Mouse (Mus musculus) MEL (cell line): ENCODE data around the gene Mecom.

Experiments used
- CTCF ChIP-seq, 3 experiments: IDR thresholded peaks in 2 of 3; conservative IDR thresholded peaks in 1 of 3; 2 replicates each; pipeline ENCODE4 v1.5.1; 2011 to 2012; ENCODE audit warnings: low read length in 3 of 3, low read depth in 2 of 3, mild to moderate bottlenecking in 2 of 3, improper control_type of control experiment in 1 of 3, inconsistent platforms in 1 of 3, mixed read lengths in 1 of 3, moderate library complexity in 1 of 3; ENCODE audit not compliant: control insufficient read depth in 1 of 3, insufficient read depth in 1 of 3, poor library complexity in 1 of 3, severe bottlenecking in 1 of 3
- EP300 ChIP-seq, 2 experiments: IDR thresholded peaks; 2 replicates each; pipeline ENCODE4 v1.6.1; 2011; ENCODE audit warnings: improper control_type of control experiment in 2 of 2, low read length in 2 of 2, low read depth in 1 of 2, mild to moderate bottlenecking in 1 of 2
- GABPA ChIP-seq: IDR thresholded peaks from 2 replicates; pipeline ENCODE4 v1.6.1; 2012; ENCODE audit warnings: low read depth, mild to moderate bottlenecking, inconsistent platforms, low read length, improper control_type of control experiment, moderate library complexity
- MAX ChIP-seq: IDR thresholded peaks from 2 replicates; pipeline ENCODE4 v1.6.1; 2011; ENCODE audit warnings: low read length, improper control_type of control experiment
- MAZ ChIP-seq: IDR thresholded peaks from 2 replicates; pipeline ENCODE4 v1.6.1; 2012; ENCODE audit warnings: low read depth, mild to moderate bottlenecking, inconsistent platforms, low read length, improper control_type of control experiment
- MYB ChIP-seq: IDR thresholded peaks from 2 replicates; pipeline ENCODE4 v1.6.1; 2011; ENCODE audit warnings: mild to moderate bottlenecking, low read depth, low read length, improper control_type of control experiment
- MYC ChIP-seq: IDR thresholded peaks from 2 replicates; pipeline ENCODE4 v1.6.1; 2011; ENCODE audit warnings: low read depth, mild to moderate bottlenecking, low read length, improper control_type of control experiment, moderate library complexity
- NRF1 ChIP-seq: IDR thresholded peaks from 2 replicates; pipeline ENCODE4 v1.6.1; 2014; ENCODE audit warnings: low read depth, mild to moderate bottlenecking, inconsistent platforms, low read length, improper control_type of control experiment, moderate library complexity; ENCODE audit not compliant: poor library complexity, insufficient read depth, severe bottlenecking
- TAL1 ChIP-seq: IDR thresholded peaks from 2 replicates; pipeline ENCODE4 v1.6.1; 2012; ENCODE audit warnings: mild to moderate bottlenecking, inconsistent platforms, low read length, moderate library complexity, mixed read lengths
- TCF12 ChIP-seq: IDR thresholded peaks from 2 replicates; pipeline ENCODE4 v1.6.1; 2014; ENCODE audit warnings: low read depth, mild to moderate bottlenecking, inconsistent platforms, low read length, improper control_type of control experiment, moderate library complexity
- USF1 ChIP-seq: IDR thresholded peaks from 2 replicates; pipeline ENCODE4 v1.6.1; 2014; ENCODE audit warnings: low read depth, mild to moderate bottlenecking, inconsistent platforms, low read length, improper control_type of control experiment, moderate library complexity
- ZC3H11A ChIP-seq: IDR thresholded peaks from 2 replicates; pipeline ENCODE4 v1.6.1; 2012; ENCODE audit warnings: low read depth, mild to moderate bottlenecking, inconsistent platforms, low read length, improper control_type of control experiment

- TF ChIP-seq USF1 (no peak), EP300 (IDR thresholded peaks at IDR 0.05; ENCODE audit: low read depth in 1 of 2, low read length in 2 of 2) (no peak), CTCF (IDR thresholded peaks at IDR 0.05 in 2 of 3, conservative IDR thresholded peaks at IDR 0.05 in 1 of 3; ENCODE audit: control insufficient read depth in 1 of 3, insufficient read depth in 1 of 3, low read depth in 2 of 3, low read length in 3 of 3, poor library complexity in 1 of 3, severe bottlenecking in 1 of 3) (no peak), MAZ (no peak), MYB (no peak), GABPA (no peak), TAL1 (no peak), NRF1 (no peak), TCF12 (no peak), ZC3H11A (no peak), MYC (no peak), MAX (no peak)
Observed at GRCm38 (mm10) chr3:30198854-30199253, 349.0 kb downstream of the Mecom start.
